Mouse (Mus musculus): ENCODE measurements around the gene Wbp2.
A peak's percentile ranks its signal among the peaks of the same experiment; 100 is the strongest.

Wbp2 gene

GRCm38 (mm10) chr11:116030088-116030897 lies 56.5 kb downstream of the Wbp2 start, which contains the start of gene Unk:
Unk (plus strand) TSS chr11:116030322.
- peak; percentile 98 to 99 for DNase-seq (ENCODE audit: low spot score in 2 of 2)

DNA sequence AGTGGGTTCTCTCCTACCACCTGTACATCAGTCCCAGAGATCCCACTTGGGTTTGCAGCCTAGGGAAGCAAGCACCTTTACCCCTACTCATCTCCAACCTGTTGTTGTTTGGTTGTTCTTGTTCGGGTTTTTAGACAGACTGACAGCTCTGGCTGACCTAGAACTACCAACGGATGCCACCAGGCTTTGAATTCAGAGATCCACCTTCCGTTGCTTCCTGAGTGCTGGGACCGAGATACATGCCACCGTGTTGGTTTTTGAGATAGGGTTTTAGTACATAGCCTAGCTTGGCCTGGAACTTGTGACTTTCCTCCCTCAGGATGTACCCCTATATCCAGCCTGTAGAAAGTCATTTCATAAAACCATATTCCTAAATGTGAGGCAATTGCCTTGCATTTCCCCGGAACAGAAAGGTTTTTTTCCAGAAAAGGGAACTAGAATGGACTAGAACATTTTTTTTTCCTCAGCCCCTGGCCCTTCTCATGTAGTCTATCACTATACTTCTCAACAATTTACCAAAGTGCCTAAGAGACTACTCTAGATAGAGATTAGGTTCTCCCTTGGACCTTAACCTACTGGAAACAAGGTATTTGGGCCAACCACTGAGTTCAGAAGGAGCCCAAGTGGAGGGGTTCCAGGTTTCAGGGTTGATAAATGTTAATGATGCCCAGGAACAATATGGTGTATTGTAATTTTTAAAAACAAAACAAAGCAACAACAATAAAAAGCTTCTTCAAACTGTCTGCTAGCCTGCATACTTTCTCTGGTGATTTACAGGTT lies 57.5 kb downstream of the Wbp2 start:
- DNase-seq (ENCODE audit: low spot score in 2 of 2): no peak
